Mouse (Mus musculus): ENCODE results near the gene Iqcj.

- TF ChIP-seq POLR2A (IDR thresholded peaks at IDR 0.05; ENCODE audit: low read depth, low read length) = no peak
- no peak for TF ChIP-seq CTCF (IDR thresholded peaks at IDR 0.05; ENCODE audit: borderline replicate concordance, insufficient read depth, low read length)
Measured at GRCm38 (mm10) chr3:67892026-67892705, at the start of gene Iqcj, which contains the start of gene Iqschfp.
